Mouse (Mus musculus) T-cell, adult 2 months (primary cell): ENCODE results near the gene Galntl5.
"Not testable (repeated sequence)": the region's sequence is repeated elsewhere in the genome, so short reads cannot be mapped to it uniquely, and the experiment has no call there.

ENCODE experiments used
- DNase-seq: peaks from one replicate; pipeline ENCODE4 v3.0.0; 2022; ENCODE audit warnings: low spot score

The Galntl5 gene

DNA sequence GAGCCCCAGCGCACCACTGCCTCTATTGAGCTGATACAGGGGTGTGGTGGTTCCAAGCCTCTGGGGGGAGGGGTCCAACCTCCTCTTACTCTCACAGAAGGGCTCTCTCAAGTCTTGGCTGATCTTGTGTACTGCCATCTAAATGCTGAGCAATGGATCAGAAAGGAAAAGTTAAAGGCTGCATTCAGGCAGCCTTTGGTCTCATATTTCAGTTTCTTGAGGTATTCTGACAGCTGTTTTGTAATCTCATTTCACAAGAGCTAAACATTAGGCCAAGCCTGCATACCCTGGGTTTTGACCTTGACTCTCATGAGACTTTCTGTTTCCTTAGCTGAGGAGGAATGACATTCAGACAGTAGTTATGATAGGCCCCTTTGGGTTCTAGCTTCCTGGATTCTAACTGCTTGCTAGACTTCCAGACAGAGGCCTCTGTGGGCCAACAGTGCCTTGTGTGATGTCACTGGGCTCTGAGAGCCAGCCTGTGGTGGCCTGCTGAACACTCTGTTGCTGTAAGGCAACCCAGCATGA lies at the start of gene Galntl5:
TSS of gene Galntl5 (plus strand) at position 457 of the 528 bp plus-strand sequence.
- DNase-seq, result no peak

DNA sequence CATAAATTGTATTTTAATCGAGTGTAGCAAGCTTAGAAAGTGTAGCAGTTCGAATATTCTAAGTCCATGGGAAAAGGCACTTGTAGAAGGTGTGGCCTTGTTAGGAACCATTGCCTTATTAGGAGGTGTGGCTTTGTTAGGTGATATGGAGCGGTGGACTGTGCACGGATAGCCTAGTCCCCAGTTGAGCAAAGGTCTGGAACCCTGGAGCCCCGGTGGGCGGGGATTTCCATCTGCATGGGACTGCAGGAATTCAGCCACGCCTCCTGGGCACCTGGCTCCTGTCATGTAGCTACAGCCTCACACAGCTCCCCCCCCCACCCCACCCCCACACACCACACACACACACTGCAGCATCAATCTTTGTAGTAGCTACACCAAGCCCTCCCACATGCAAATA lies 34.6 kb upstream of the Galntl5 start:
- no peak for DNase-seq

DNA sequence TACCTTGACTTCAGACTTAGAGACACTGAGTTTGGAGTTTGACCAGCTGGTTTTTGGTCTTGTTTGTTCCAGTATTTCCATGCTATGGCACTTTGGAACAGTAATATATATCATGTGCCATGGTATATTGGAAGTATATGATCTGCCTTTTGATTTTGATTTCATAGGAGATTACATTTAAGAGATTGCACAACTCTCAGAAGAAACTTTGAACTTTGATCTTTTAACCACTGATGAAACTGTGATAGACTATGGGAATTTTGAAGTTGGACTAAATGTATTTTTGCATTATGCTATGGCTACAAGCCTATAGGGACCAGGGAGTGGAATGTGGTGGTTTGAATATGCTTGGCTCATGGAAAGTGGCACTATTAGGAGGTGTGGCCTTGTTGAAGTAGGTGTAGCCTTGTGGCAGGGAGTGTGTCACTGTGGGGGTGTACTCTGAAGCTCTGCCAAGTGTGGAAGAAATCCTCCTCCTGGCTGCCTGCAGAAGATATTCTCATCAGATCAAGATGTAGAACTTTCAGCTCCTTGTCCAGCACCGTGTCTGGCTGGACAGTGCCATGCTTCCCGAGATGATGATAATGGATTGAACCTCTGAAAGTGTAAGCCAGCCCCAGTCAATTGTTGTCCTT lies 31.8 kb upstream of the Galntl5 start:
- no peak for DNase-seq

DNA sequence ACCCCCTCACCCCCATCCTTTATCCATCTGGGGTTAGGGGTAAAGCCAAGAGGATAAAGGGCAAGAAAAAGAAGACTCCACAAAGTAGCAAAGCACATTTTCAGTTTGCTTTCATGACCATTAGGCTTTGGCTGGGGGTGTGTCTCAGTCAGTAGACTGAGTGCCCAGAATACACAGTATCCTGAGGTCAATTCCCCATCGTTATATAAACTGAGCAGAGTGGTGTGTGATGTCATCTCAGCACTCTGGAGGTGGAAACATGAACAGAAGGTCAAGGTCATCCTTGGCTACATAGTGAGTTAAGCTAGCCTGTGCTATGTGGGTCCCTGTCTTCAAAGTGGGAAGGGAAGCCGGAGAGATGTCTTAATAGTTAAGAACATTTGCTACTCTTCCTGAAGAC lies 27.8 kb upstream of the Galntl5 start:
- no peak for DNase-seq

DNA sequence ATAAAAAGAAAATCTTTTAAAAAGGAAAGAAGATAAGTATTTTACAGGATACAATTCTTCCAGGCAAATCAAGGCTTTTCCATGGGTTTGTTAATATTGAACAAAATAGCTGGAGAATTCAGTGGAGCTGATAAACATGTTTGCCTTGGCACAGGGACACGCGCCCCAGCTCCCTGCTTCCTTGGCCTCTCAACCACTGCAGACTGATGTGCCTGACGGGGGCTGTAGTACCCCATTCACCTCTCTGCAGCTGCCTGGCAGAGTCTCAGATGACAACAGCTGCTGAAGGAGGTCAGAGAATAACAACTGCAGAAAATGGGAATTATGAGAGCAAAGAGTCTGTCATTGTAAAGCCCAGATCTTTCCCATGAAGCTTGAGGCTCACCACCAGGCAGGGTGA lies 27.3 kb upstream of the Galntl5 start:
- no peak for DNase-seq

GRCm38 (mm10) chr5:25154823-25155222 lies 26.4 kb upstream of the Galntl5 start:
- no peak for DNase-seq

DNA sequence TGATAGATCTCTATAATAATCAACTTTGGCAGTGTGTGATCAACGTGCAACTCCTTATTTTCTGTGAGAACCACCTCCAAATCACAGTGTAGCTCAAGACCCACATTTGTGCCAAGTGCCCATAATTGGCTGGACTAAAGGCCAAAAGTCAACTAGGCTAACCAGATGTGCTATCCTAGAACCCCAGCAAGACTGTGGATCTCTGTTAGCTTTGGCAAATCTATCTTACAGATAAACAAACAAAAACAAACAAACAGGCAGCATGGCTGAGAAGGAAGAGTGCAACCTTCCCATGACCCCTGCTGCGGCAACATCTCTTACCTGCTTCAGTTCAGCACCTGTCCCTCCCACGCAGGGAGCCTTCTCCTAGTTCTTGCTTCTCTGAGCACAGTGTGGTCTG lies 25.9 kb upstream of the Galntl5 start:
- no peak for DNase-seq

- DNase-seq, result no peak
These were observed 24.1 kb upstream of the Galntl5 start for GRCm38 (mm10) chr5:25157136-25157535.

DNA sequence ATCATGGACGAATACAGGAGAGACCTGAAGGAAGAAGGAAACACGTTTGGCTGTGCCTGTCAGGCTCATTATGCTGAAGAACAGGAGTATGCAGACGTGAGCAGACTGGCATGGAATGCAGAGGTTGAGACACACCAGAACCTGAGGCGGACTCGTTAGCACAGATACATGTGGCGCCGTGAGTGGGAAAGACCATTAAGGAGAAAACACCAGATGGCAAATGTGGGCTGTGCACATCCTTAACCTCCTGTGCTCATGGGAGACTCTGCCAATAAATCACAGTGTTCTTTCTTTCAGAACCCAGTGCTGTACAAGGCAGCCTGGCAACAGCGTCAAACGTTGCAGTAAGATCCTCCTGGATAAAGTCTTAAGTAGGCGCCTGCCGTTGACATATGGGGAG lies 20.7 kb upstream of the Galntl5 start:
- DNase-seq, result no peak

GRCm38 (mm10) chr5:25162981-25163380 lies 18.3 kb upstream of the Galntl5 start:
- DNase-seq, result no peak

- DNase-seq, result no peak
These were observed 17.3 kb upstream of the Galntl5 start for GRCm38 (mm10) chr5:25163938-25164337.

GRCm38 (mm10) chr5:25164341-25164740 lies 16.9 kb upstream of the Galntl5 start:
- DNase-seq, result no peak

DNA sequence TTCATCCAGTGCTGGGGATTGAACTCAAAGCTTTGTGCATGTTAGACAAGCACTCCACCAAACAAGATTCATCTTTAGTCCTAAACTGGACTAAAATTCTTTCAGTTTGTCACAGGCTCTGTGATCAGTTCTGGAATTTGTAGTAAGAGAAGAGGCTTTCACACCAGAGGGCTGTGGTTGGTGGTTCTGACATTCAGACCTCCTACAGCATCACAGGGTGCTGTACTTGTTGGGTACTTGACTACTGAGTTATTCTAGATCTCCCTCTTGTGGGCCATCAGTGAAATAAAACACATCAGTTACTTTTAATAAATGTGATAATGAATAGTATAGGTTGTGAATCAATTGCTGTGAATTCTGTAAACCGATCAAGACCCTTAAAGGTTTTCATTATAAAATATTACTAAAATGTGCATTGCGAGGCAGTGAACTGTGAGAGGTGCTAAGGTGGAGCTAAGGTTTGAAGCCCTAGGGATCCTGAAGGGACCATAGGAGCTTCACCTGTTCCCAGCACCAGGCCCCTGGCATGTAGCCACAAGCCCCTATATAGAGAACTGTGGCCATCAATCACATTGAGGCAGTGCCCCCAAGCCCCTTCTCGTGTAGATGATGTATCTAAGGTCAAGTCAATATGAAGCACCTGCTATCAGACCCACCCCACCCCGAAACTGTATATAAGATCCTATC lies 16.0 kb upstream of the Galntl5 start:
- no peak for DNase-seq

- no peak for DNase-seq
These were observed 15.5 kb upstream of the Galntl5 start for GRCm38 (mm10) chr5:25165789-25166135.

DNA sequence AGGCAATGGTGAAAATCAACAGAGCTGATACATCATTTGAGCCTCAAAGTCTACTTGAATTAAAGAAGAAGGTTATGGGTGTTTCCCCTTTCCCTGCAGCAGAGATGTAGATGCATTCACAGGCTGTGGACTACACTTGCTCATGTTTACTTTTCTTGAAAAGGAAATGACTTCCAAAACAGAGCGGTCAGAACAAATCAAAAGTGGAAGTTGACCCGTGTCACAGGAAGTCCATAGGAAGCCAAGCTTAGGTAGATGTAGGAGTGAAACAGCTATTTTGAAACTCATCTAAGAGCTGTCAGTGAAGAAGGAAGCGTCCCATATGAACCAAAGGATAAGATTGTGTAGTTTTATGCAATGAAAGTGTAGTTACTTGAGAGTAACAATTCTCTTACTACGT lies 14.6 kb upstream of the Galntl5 start:
- no peak for DNase-seq

DNA sequence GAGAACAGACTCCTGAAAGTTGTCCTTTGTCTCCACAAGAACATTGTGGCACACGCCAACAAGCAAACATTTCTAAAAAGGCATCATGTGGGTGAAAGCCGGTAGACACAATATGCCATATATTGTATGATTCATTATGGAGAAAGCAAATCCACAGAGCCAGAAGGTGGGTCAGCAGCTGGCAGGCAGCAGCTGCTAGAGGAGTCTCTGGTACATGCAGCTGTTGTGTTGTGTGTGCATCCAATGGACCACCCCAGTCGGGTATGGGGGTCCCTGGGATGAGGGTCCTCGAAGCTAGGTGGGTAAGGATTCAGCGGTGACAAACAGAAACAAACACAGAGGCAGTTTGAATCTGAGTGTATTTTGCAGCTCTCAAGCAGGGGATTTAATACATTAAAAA lies 3.3 kb upstream of the Galntl5 start:
- DNase-seq, result not testable (repeated sequence)

DNA sequence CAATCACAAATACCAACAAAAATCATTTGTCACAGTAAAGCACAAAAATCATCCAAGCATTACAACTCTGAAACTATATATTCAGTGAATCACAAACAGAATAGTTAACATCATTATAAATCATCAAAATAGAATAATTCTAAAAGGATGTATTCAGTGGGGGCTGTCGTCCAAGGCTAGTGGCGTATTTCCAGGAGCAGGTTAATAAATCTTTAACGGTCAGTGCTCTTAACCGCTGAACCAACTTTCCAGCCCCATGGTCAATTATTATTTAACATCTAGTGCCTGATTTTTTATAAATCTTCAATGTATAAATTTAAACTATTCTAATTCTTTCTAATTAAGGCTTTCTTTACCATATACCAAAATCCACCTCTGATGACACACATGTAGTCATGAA lies 2.7 kb upstream of the Galntl5 start:
- DNase-seq, result not testable (repeated sequence)

- DNase-seq, result no peak
These were observed 2.0 kb upstream of the Galntl5 start for GRCm38 (mm10) chr5:25179284-25179683.

DNA sequence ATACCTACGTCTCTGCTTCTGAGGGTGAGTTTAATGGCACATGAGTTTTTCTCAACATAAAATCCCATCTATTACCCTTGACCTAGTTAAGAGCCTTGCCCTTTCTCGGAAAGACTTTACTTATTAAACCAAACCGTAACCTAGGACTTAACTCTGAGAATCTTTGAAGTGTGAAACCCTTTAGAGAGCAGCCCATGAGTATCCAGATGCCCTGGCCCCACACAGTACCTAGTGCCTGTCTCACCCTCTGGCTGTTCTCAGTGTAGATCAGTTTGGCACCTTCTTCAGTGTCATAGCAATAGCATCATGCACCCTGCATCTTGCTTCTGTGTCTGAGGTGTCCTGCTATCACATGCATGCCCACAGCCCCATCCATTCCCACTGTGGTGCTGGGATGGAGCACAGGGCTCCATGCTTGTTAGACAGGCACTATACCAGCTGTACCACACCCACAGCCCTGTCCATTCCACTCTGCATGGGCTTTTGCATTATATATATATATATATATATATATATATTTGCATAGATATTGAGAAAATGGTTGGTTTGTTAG lies 1.2 kb upstream of the Galntl5 start:
- DNase-seq, result no peak

GRCm38 (mm10) chr5:25183595-25183994 lies 2.3 kb downstream of the Galntl5 start:
- no peak for DNase-seq

DNA sequence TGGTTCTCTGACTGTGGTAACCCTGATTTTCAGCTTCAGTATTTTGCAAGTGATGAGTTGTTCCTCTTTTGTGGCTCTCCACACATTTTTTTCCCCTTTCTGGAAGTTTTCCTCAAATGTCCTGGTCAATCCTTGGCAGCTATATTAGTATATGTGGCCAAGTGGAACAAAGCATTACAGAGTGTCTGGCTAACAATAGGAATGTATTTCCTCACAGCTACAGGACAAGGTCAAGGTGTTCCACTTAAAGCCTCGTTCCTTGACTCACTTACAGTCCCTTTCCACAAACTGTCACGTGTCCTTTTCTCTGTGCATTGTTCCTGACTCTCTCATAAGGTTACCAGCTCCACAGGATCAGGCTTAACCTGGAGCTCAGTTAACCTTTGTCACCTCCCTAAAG lies 3.3 kb downstream of the Galntl5 start:
- DNase-seq, result no peak

- DNase-seq, result no peak
These were observed 6.5 kb downstream of the Galntl5 start for GRCm38 (mm10) chr5:25187727-25188126.

DNA sequence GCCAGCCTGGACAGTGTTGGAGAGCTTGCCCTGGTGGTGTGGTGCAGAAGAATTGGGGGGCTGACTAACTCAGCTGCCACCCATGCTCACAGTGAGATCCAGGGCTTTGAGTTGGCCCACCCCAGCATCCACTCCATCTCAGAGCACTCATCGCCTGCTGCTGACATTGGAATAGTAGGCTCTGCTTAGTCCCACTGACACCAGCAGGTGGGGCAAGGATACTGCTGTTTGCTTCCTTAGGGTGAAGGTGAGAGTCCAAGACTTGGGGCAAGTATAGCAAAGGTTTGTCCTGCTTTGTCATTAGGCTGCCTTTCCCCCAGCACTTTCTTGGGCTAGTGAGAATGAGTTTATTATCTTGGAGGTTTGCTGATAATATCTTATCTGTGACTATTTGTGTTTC lies 7.5 kb downstream of the Galntl5 start:
- DNase-seq, result no peak

GRCm38 (mm10) chr5:25190521-25190920 lies 9.3 kb downstream of the Galntl5 start:
- DNase-seq, result no peak
